Mouse (Mus musculus): ENCODE results near the gene Pygl.
A peak's percentile ranks its signal among the peaks of the same experiment; 100 is the strongest.
"Not testable (repeated sequence)": the region's sequence is repeated elsewhere in the genome, so short reads cannot be mapped to it uniquely, and the experiment has no call there.

Gene Pygl

GRCm38 (mm10) chr12:70157292-70158066 is 73.8 kb downstream of the Pygl start:
- DNase-seq (ENCODE audit: low spot score in 2 of 2), result no peak

DNA sequence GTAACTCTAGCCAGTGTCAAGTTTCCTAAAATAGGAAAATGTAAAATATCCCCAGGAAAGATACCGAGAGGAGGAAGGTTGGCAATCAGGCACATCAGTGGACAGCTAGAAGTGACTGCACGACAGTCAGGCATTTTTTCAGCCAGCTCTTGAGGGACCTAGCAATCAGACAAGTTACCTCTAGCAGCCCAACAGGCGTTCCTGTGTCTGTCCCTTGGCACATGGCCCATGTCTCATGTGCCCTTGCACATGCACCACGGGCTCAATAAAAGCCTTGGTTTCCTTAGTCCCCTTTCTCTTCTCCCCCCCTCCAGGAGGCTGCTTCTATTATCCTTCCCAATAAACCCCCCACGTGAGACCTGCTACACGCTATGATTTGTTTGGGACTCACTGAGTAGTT is 75.1 kb downstream of the Pygl start:
- DNase-seq (ENCODE audit: low spot score in 2 of 2), result no peak

DNA sequence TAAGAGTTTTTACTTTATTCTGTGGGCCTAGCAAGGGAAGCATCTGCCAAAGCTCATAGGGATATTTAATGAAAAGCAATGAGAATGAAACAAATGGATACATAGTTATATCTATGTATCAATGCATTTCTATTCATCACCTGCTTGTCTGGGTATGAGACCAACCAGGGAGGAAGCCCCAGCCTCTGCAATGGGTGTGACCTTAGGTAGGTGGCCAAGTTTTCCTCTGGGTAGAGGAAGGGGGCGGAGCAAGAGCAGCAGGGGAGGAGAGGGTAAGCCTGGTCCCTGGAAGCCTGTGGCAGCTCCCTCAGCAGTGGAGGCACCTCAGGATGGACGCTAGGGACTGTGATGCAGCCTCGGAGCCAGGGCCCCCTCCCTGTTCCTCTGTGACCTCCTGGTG is 77.4 kb downstream of the Pygl start, which contains the start of gene Abhd12b:
Gene Abhd12b, plus strand, starts transcription at position 301 of the 400 bp plus-strand sequence.
- DNase-seq (ENCODE audit: low spot score in 2 of 2), result no peak

- DNase-seq (ENCODE audit: low spot score in 2 of 2), result no peak
These were observed 82.5 kb downstream of the Pygl start for GRCm38 (mm10) chr12:70148631-70149265.

GRCm38 (mm10) chr12:70147986-70148630 is 83.2 kb downstream of the Pygl start:
- no peak for DNase-seq (ENCODE audit: low spot score in 2 of 2)

DNA sequence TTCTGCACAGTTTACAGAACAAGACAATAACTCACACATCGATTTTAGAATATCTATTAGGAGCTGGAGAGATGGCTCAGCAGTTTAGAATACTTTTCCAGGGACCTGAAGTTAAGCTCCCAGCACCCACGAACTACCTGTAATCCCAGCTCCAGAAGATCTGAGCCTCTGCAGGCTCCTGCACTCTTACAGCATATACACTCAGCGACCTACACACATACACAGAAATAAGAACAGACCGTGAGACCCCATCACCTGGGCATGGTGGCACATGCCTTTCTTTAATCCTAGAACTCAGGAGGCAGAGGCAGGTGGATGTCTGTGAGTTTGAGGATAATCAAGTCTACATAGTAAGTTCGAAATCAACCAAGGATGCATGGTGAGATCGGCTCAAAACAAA is 85.7 kb downstream of the Pygl start:
- DNase-seq (ENCODE audit: low spot score in 2 of 2), result no peak

- DNase-seq (ENCODE audit: low spot score in 2 of 2), result peak in 1 of 2 experiments; percentile 35
These were observed 86.4 kb downstream of the Pygl start for GRCm38 (mm10) chr12:70144637-70145448.

DNA sequence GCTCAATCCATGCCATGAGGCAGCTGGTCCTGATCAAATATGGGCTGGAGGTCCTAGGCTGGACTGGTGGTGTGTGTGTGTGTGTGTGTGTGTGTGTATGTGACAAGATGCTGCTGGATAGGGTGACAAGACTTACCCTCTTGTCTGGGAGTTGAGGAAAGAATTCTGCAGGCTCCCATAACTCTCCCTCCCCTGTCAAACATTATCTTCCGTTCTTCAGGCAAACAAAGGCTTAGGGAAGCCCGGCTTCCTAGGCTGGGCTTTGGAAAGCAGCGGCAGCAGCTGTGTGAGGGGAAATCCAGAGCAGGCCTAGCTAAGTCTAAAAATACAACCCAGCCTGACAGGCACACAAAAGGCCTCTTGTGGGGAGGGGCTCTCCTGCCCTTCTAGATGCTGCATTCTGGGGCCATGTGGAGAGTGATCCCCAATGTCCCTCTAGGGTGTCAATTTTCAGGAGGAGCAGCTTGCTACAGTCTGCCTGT is 87.1 kb downstream of the Pygl start:
- DNase-seq (ENCODE audit: low spot score in 2 of 2), result not testable (repeated sequence)

DNA sequence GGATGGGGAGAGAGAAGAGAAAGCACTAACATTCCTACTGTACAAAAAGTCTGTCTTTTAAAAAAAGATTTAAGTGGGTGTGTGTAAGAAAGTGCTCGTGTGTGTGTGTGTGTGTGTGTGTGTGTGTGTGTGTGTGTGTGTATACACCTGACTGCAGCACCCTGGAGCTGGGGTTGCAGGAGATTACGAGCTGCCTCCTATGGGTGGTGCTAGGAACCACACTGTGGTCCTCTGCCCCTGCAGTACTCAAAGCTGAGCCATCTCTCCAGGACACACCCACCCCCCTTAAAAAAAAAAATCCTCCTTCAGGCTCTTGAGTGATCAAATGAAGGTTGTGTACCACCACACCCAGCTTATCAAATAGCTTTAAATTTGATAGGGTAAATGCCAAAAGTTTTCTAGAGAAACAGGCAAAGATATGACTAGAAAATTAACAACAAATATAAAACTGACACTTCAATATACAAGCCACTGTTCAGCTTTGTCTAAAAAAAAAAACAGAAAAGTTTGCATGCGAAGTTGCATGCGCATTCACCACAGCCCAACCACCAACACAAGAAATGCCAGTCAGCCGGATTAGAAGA is 90.2 kb downstream of the Pygl start:
- no peak for DNase-seq (ENCODE audit: low spot score in 2 of 2)

All from frontal cortex, postnatal 14 days (tissue).